Mouse (Mus musculus) myocyte (in vitro differentiated cells): ENCODE measurements around the gene 5031439G07Rik.

Experiments
- E2F4 ChIP-seq: IDR thresholded peaks from one replicate; pipeline ENCODE4 v1.6.1; 2011; ENCODE audit warnings: mild to moderate bottlenecking, control low read depth, moderate library complexity; ENCODE audit not compliant: insufficient read depth
- MYOG ChIP-seq, 3 experiments: IDR thresholded peaks; one replicate each; pipeline ENCODE4 v1.6.1; 2011; ENCODE audit warnings: control low read depth in 2 of 3, low read depth in 2 of 3, mild to moderate bottlenecking in 2 of 3; ENCODE audit not compliant: insufficient read length in 2 of 3, control insufficient read depth in 1 of 3, insufficient read depth in 1 of 3
- POLR2A ChIP-seq: IDR thresholded peaks from one replicate; pipeline ENCODE4 v1.6.1; 2011; ENCODE audit warnings: low read depth, mild to moderate bottlenecking, control low read depth, moderate library complexity; ENCODE audit not compliant: insufficient read length
- REST ChIP-seq: IDR thresholded peaks from one replicate; pipeline ENCODE4 v1.6.1; 2011; ENCODE audit warnings: mild to moderate bottlenecking, control low read depth, moderate library complexity; ENCODE audit not compliant: insufficient read depth, insufficient read length
- SRF ChIP-seq: IDR thresholded peaks from one replicate; pipeline ENCODE4 v1.6.1; 2011; ENCODE audit warnings: low read depth; ENCODE audit not compliant: control insufficient read depth, insufficient read length

DNA sequence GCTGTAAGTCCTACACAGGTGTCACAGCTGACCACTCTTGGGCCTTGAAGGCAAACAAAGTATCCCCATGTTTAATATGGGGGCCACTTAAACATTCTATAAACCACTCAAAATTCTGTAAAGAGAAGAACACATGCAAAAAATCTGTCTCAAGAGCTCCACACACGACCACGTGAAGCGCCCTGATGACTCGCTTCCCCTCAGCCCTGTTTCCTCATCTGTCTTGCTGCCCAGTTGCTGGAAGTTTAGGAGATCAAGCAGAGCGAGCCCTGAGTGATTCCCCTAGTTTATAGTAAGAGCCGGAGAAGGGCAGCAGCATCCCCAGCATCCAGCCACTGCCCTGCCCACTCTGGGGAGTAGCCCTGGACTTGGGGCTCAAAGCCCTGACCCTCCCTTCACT is 28.5 kb downstream of the 5031439G07Rik start:
- no peak for TF ChIP-seq MYOG (IDR thresholded peaks at IDR 0.05; ENCODE audit: control insufficient read depth in 1 of 3, insufficient read depth in 1 of 3, insufficient read length in 2 of 3, low read depth in 2 of 3)
- TF ChIP-seq POLR2A: no peak
- no peak for TF ChIP-seq SRF
- no peak for TF ChIP-seq E2F4
- TF ChIP-seq REST: no peak
